Mouse (Mus musculus) cortical plate, adult 2 months (tissue): ENCODE measurements around the gene Shld1.

ENCODE experiments used
- CTCF ChIP-seq: fragments of 200-500 bp; IDR thresholded peaks from 2 replicates; pipeline ENCODE4 v1.5.1; 2011; ENCODE audit warnings: mild to moderate bottlenecking, control low read depth, low read length; ENCODE audit not compliant: insufficient read depth; ENCODE audit errors: extremely low read depth
- POLR2A ChIP-seq: fragments of 200-500 bp; IDR thresholded peaks from 2 replicates; pipeline ENCODE4 v1.6.1; 2011; ENCODE audit warnings: mild to moderate bottlenecking, low read length, control low read depth; ENCODE audit not compliant: insufficient read depth; ENCODE audit errors: extremely low read depth

DNA sequence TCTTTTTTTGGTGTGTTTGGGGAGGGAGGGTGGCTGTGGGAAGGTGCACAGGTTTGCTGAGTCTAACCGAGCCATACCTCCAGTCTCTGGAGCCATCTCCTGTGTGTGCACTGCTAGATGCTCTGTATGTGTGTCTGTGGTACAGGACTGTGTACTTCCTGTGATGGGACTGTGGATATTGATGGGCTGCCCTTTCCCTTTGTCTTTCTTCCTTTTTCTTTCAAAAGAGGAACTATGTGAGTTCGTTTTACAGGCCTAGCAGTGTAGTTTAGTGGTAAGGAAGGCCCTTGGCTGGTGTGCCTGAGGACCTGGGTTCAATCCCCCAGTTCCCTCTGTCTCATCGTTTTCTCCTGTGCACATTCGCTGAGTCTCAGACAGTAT is 2.4 kb downstream of the Shld1 start:
- TF ChIP-seq CTCF (no peak), POLR2A (no peak)
